Mouse (Mus musculus) cerebellum, adult 18-20 months (tissue): Measurements from ENCODE around the gene Pex3.

ENCODE experiments used
- DNase-seq, 2 experiments: peaks; one replicate each; pipeline ENCODE4 v3.0.0; 2021

Gene Pex3

GRCm38 (mm10) chr10:13552646-13553497 lies at the start of gene Pex3, which contains the start of gene Adat2:
Pex3 (minus strand) TSS chr10:13553142.
Adat2 (plus strand) TSS chr10:13552894.
- DNase-seq = peak; percentile 80 to 89

- DNase-seq = no peak
Observed at GRCm38 (mm10) chr10:13600926-13601325, 48.0 kb upstream of the Pex3 start.

- no peak for DNase-seq
Observed at GRCm38 (mm10) chr10:13597491-13597890, 44.5 kb upstream of the Pex3 start.

GRCm38 (mm10) chr10:13596866-13597265 lies 43.9 kb upstream of the Pex3 start:
- no peak for DNase-seq

GRCm38 (mm10) chr10:13596073-13596472 lies 43.1 kb upstream of the Pex3 start:
- no peak for DNase-seq

- no peak for DNase-seq
Observed at GRCm38 (mm10) chr10:13593529-13593928, 40.6 kb upstream of the Pex3 start.

GRCm38 (mm10) chr10:13592196-13592595 lies 39.3 kb upstream of the Pex3 start:
- DNase-seq = no peak

GRCm38 (mm10) chr10:13587914-13588313 lies 35.0 kb upstream of the Pex3 start:
- DNase-seq = no peak

- DNase-seq = no peak
Observed at GRCm38 (mm10) chr10:13577123-13577522, 24.2 kb upstream of the Pex3 start.

- DNase-seq = no peak
Observed at GRCm38 (mm10) chr10:13572410-13572809, 19.5 kb upstream of the Pex3 start.

- no peak for DNase-seq
Observed at GRCm38 (mm10) chr10:13572003-13572402, 19.1 kb upstream of the Pex3 start.

GRCm38 (mm10) chr10:13570697-13571538 lies 18.0 kb upstream of the Pex3 start:
- no peak for DNase-seq

GRCm38 (mm10) chr10:13569818-13570217 lies 16.9 kb upstream of the Pex3 start:
- DNase-seq = no peak

- no peak for DNase-seq
Observed at GRCm38 (mm10) chr10:13566393-13566792, 13.5 kb upstream of the Pex3 start.

GRCm38 (mm10) chr10:13565080-13565448 lies 12.1 kb upstream of the Pex3 start:
- no peak for DNase-seq

- peak; percentile 62 to 83 for DNase-seq
Observed at GRCm38 (mm10) chr10:13564364-13565079, 11.6 kb upstream of the Pex3 start.

GRCm38 (mm10) chr10:13560014-13560674 lies 7.2 kb upstream of the Pex3 start:
- DNase-seq = no peak

GRCm38 (mm10) chr10:13554316-13554715 lies 1.4 kb upstream of the Pex3 start:
- no peak for DNase-seq

- DNase-seq = no peak
Observed at GRCm38 (mm10) chr10:13553498-13553985, 600 bp upstream of the Pex3 start.

GRCm38 (mm10) chr10:13541721-13542120 lies 11.2 kb downstream of the Pex3 start:
- DNase-seq = no peak

GRCm38 (mm10) chr10:13539769-13540333 lies 13.1 kb downstream of the Pex3 start:
- DNase-seq = no peak

- no peak for DNase-seq
Observed at GRCm38 (mm10) chr10:13536706-13537105, 16.2 kb downstream of the Pex3 start.
